Mouse (Mus musculus) CH12.LX (cell line): ENCODE measurements at regions not wholly inside any gene's neighbourhood (a gene's known extent, or its start where the extent isn't known, plus 50 kb on each side); places are given as distances from the start of the nearest gene placed in this dataset.

ENCODE experiments used
- DNase-seq: peaks from one replicate; pipeline ENCODE4 v3.0.0-alpha.2; 2013; ENCODE audit errors: extremely low read depth
- H3K27ac ChIP-seq: 2 replicates; pipeline ENCODE4 v1.5.1; 2012; ENCODE audit warnings: low read depth, mild to moderate bottlenecking, control low read depth, moderate library complexity; ENCODE audit not compliant: insufficient read depth
- H3K27me3 ChIP-seq: replicated peaks from 2 replicates; pipeline ENCODE3; 2012; ENCODE audit warnings: inconsistent platforms
- H3K36me3 ChIP-seq, 2 experiments: replicated peaks in 1 of 2; 2 replicates each; pipeline versions ENCODE3 to v1.6.1; 2012; ENCODE audit warnings: inconsistent platforms in 1 of 2, low read length in 1 of 2, mild to moderate bottlenecking in 1 of 2, mixed read lengths in 1 of 2, moderate library complexity in 1 of 2; ENCODE audit not compliant: control insufficient read depth in 1 of 2, insufficient read depth in 1 of 2
- H3K4me1 ChIP-seq, 2 experiments: 2 replicates each; pipeline ENCODE4 v1.6.1; 2012; ENCODE audit warnings: inconsistent platforms in 1 of 2, moderate library complexity in 1 of 2; ENCODE audit not compliant: insufficient read depth in 2 of 2, control insufficient read depth in 1 of 2
- H3K4me2 ChIP-seq: 2 replicates; pipeline ENCODE4 v1.6.1; 2012; ENCODE audit warnings: low read depth, mild to moderate bottlenecking, control low read depth; ENCODE audit not compliant: poor library complexity, insufficient read depth, severe bottlenecking
- H3K4me3 ChIP-seq, 3 experiments: fragments of 150-350 bp in 1 of 3; sonication (generic) in 1 of 3; replicated peaks in 1 of 3; 2 replicates each; pipeline versions ENCODE3 to v1.5.1; 2011 to 2012; ENCODE audit warnings: low read depth in 2 of 3, low read length in 2 of 3, mild to moderate bottlenecking in 2 of 3, moderate library complexity in 2 of 3, control low read depth in 1 of 3, improper control_type of control experiment in 1 of 3, inconsistent platforms in 1 of 3, mixed read lengths in 1 of 3; ENCODE audit not compliant: poor library complexity in 1 of 3
- H3K79me2 ChIP-seq: replicated peaks from 2 replicates; pipeline ENCODE4 v1.6.1; 2012; ENCODE audit warnings: mild to moderate bottlenecking, moderate library complexity; ENCODE audit not compliant: control insufficient read depth, poor library complexity, insufficient read depth, severe bottlenecking; ENCODE audit errors: extremely low read depth
- H3K9ac ChIP-seq: 2 replicates; pipeline ENCODE4 v1.6.1; 2012; ENCODE audit warnings: low read depth, mild to moderate bottlenecking, control low read depth, moderate library complexity; ENCODE audit not compliant: insufficient read depth
- H3K9me3 ChIP-seq: replicated peaks from 2 replicates; pipeline ENCODE3; 2012; ENCODE audit warnings: low read length, inconsistent platforms, mixed read lengths
- CHD2 ChIP-seq: IDR thresholded peaks from 2 replicates; pipeline ENCODE4 v1.6.1; 2011; ENCODE audit warnings: low read length, improper control_type of control experiment
- CTCF ChIP-seq, 2 experiments: IDR thresholded peaks in 1 of 2; conservative IDR thresholded peaks in 1 of 2; 2 replicates each; pipeline ENCODE4 v1.5.1; 2011 to 2012; ENCODE audit warnings: low read depth in 2 of 2, low read length in 2 of 2, improper control_type of control experiment in 1 of 2, inconsistent platforms in 1 of 2, mild to moderate bottlenecking in 1 of 2, moderate library complexity in 1 of 2
- ETS1 ChIP-seq: conservative IDR thresholded peaks from 2 replicates; pipeline ENCODE4 v1.6.1; 2012; ENCODE audit warnings: low read depth, mild to moderate bottlenecking, inconsistent platforms, low read length, improper control_type of control experiment, moderate library complexity
- HCFC1 ChIP-seq: IDR thresholded peaks from 2 replicates; pipeline ENCODE4 v1.6.1; 2012; ENCODE audit warnings: low read depth, mild to moderate bottlenecking, inconsistent platforms, low read length, improper control_type of control experiment
- KAT2A ChIP-seq: IDR thresholded peaks from 2 replicates; pipeline ENCODE4 v1.6.1; 2012; ENCODE audit warnings: low read length, improper control_type of control experiment, inconsistent platforms; ENCODE audit not compliant: insufficient replicate concordance
- MAX ChIP-seq: IDR thresholded peaks from 2 replicates; pipeline ENCODE4 v1.6.1; 2011; ENCODE audit warnings: low read length, improper control_type of control experiment
- MAZ ChIP-seq: IDR thresholded peaks from 2 replicates; pipeline ENCODE4 v1.6.1; 2012; ENCODE audit warnings: low read depth, mild to moderate bottlenecking, inconsistent platforms, low read length, improper control_type of control experiment, moderate library complexity
- MXI1 ChIP-seq: IDR thresholded peaks from 2 replicates; pipeline ENCODE4 v1.6.1; 2011; ENCODE audit warnings: mild to moderate bottlenecking, low read depth, low read length, improper control_type of control experiment
- NRF1 ChIP-seq: IDR thresholded peaks from 2 replicates; pipeline ENCODE4 v1.6.1; 2014; ENCODE audit warnings: low read depth, mild to moderate bottlenecking, inconsistent platforms, low read length, improper control_type of control experiment, moderate library complexity
- RCOR1 ChIP-seq: conservative IDR thresholded peaks from 2 replicates; pipeline ENCODE4 v1.6.1; 2012; ENCODE audit warnings: low read depth, mild to moderate bottlenecking, inconsistent platforms, low read length, improper control_type of control experiment
- SIN3A ChIP-seq: IDR thresholded peaks from 2 replicates; pipeline ENCODE4 v1.6.1; 2012; ENCODE audit warnings: low read length, improper control_type of control experiment, inconsistent platforms
- TBP ChIP-seq: conservative IDR thresholded peaks from 2 replicates; pipeline ENCODE4 v1.6.1; 2011; ENCODE audit warnings: low read depth, low read length, improper control_type of control experiment
- TCF12 ChIP-seq: IDR thresholded peaks from 2 replicates; pipeline ENCODE4 v1.6.1; 2014; ENCODE audit warnings: low read depth, mild to moderate bottlenecking, inconsistent platforms, low read length, improper control_type of control experiment
- UBTF ChIP-seq: IDR thresholded peaks from 2 replicates; pipeline ENCODE4 v1.6.1; 2012; ENCODE audit warnings: low read depth, mild to moderate bottlenecking, inconsistent platforms, low read length, improper control_type of control experiment, moderate library complexity
- USF2 ChIP-seq: conservative IDR thresholded peaks from 2 replicates; pipeline ENCODE4 v1.6.1; 2011; ENCODE audit warnings: low read depth, low read length, improper control_type of control experiment
- ZC3H11A ChIP-seq: IDR thresholded peaks from 2 replicates; pipeline ENCODE4 v1.6.1; 2012; ENCODE audit warnings: low read depth, mild to moderate bottlenecking, inconsistent platforms, low read length, improper control_type of control experiment
- dilution Hi-C: fragments of 300-500 bp; cut with MboI; formaldehyde crosslinking; loops from 2 replicates; pipeline ENCODE4 v1.14.3; 2020; ENCODE audit warnings: low sequenced_read_pairs; ENCODE audit not compliant: extremely low pct_unique_long_range_greater_than_20kb, extremely low pct_ligation_motif_present
- in situ Hi-C: fragments of 300-500 bp; cut with MboI; formaldehyde crosslinking; loops from 3 replicates; pipeline ENCODE4 v1.14.3; 2019; ENCODE audit warnings: low sequenced_read_pairs, low pct_ligation_motif_present, low pct_unique_long_range_greater_than_20kb, mixed read lengths

DNA sequence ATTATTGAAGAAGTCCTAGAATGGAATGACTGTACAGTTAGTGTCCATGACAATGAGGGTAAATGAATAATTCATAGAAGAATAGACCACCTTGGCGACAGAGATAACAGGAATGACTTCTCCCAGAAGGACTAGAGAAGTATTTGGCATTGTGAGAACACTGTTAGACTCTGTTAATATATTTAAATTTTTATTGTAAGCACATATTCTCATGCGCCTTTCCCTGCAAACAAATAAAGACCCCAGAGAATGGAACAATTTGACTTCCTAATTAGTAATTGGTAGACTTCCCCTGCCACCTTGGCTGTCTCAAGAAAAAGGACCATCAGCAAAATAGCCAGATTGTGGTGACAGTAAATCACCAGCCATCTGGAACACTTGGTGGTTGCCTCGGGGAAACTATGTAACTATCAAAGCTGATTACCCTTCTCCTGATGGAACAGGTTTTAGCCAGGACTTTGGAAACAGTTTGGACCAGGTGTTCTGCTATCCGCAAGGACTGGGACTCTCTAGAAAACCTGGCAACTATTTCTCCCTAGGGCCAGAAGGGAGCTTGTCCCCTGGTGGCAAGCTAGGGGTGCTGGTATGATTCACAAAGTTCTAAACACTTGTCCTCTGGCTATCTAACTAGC lies 261.9 kb downstream of the Myh15 start:
- H3K9me3 ChIP-seq: no peaks in the 10 kb centered on the region
- no peaks in the 10 kb centered on the region for H3K36me3 ChIP-seq
- H3K4me3 ChIP-seq: no peak overlapping the region
- DNase-seq: no peak
- no peak overlapping the region for H3K9ac ChIP-seq
- no peak overlapping the region for H3K4me2 ChIP-seq
- TF ChIP-seq RCOR1 (no peak), SIN3A (no peak), UBTF (no peak), TCF12 (no peak), USF2 (no peak), TBP (no peak), ETS1 (no peak), CHD2 (no peak), MXI1 (no peak), CTCF (conservative IDR thresholded peaks at IDR 0.05 in 1 of 2, IDR thresholded peaks at IDR 0.05 in 1 of 2; ENCODE audit: low read depth in 2 of 2, low read length in 2 of 2) (no peak), MAX (no peak), NRF1 (no peak), KAT2A (no peak)
- TF ChIP-seq, all 38 proteins: peak for 0
- no peak overlapping the region for H3K27ac ChIP-seq
- H3K79me2 ChIP-seq: no peaks in the 10 kb centered on the region
- in situ Hi-C loops: no loop called here
- peaks cover 0 to 25% of the 10 kb centered on the region in 2 experiments; a peak in 2 of 4 replicates for H3K4me1 ChIP-seq
- H3K27me3 ChIP-seq: no peaks in the 10 kb centered on the region
- dilution Hi-C loops: no loop called here

DNA sequence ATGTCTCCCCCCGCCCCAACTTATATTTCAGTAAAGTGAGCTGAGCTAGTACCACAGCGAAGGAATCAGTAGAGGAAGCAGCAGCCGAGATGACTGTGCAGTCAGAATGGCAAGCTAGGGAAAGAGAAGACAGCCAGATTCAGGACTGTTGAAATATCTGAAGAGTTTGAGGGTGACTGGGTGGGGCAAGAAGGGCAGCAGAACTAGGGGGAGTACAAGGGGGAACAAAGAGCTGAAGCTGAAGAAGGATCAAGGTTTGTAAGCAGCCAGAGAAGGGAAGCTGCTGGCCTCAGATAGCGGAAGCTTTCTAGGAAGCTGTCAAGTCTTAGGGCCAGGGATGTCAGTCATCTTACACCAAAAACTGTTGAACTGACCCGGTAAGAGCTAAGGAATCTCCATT lies 262.5 kb downstream of the Myh15 start:
- Histone ChIP-seq H3K4me1 (peaks cover 0 to 25% of the 10 kb centered on the region in 2 experiments; a peak in 2 of 4 replicates), H3K9me3 (no peaks in the 10 kb centered on the region), H3K27ac (no peak overlapping the region), H3K79me2 (no peaks in the 10 kb centered on the region)
- TF ChIP-seq MAZ (no peak), HCFC1 (no peak), TCF12 (no peak), MAX (no peak), CTCF (conservative IDR thresholded peaks at IDR 0.05 in 1 of 2, IDR thresholded peaks at IDR 0.05 in 1 of 2; ENCODE audit: low read depth in 2 of 2, low read length in 2 of 2) (no peak), ZC3H11A (no peak), KAT2A (no peak), USF2 (no peak), UBTF (no peak)
- TF ChIP-seq, all 38 proteins: peak for 0
- no peaks in the 10 kb centered on the region for H3K27me3 ChIP-seq
- H3K4me2 ChIP-seq: no peak overlapping the region
- dilution Hi-C loops: no loop called here
- H3K9ac ChIP-seq: no peak overlapping the region
- in situ Hi-C loops: no loop called here
- no peaks in the 10 kb centered on the region for H3K36me3 ChIP-seq
- H3K4me3 ChIP-seq: no peak overlapping the region
- no peak for DNase-seq
